Mouse (Mus musculus) urinary bladder, adult 18-20 months (tissue): ENCODE measurements at regions not wholly inside any gene's neighbourhood (a gene's known extent, or its start where the extent isn't known, plus 50 kb on each side); places are given as distances from the start of the nearest gene placed in this dataset.

Experiments
- DNase-seq, 2 experiments: peaks; one replicate each; pipeline ENCODE4 v3.0.0; 2022; ENCODE audit warnings: low spot score in 2 of 2, mixed read lengths in 2 of 2

- DNase-seq: no peak
These were observed 70.3 kb downstream of the Matn1 start for GRCm38 (mm10) chr4:131014301-131015081.

GRCm38 (mm10) chr4:131015156-131015555 lies 71.0 kb downstream of the Matn1 start:
- no peak for DNase-seq

- DNase-seq: no peak
These were observed 79.4 kb downstream of the Matn1 start for GRCm38 (mm10) chr4:131023601-131024000.

- DNase-seq: no peak
These were observed 92.1 kb downstream of the Matn1 start for GRCm38 (mm10) chr4:131036292-131036691.

- no peak for DNase-seq
These were observed 93.0 kb downstream of the Matn1 start for GRCm38 (mm10) chr4:131037179-131037578.

GRCm38 (mm10) chr4:131039686-131040085 lies 95.5 kb downstream of the Matn1 start:
- no peak for DNase-seq

- peak in 1 of 2 experiments; percentile 32 for DNase-seq
These were observed 97.0 kb downstream of the Matn1 start for GRCm38 (mm10) chr4:131041210-131041609.

- no peak for DNase-seq
These were observed 101.9 kb downstream of the Matn1 start for GRCm38 (mm10) chr4:131046101-131046500.

- no peak for DNase-seq
These were observed 102.9 kb downstream of the Matn1 start for GRCm38 (mm10) chr4:131046969-131047650.

- DNase-seq: no peak
These were observed 112.1 kb downstream of the Matn1 start for GRCm38 (mm10) chr4:131056293-131056692.

GRCm38 (mm10) chr4:131059572-131059971 lies 115.4 kb downstream of the Matn1 start:
- no peak for DNase-seq

- no peak for DNase-seq
These were observed 116.1 kb downstream of the Matn1 start for GRCm38 (mm10) chr4:131060191-131060680.

- no peak for DNase-seq
These were observed 116.5 kb downstream of the Matn1 start for GRCm38 (mm10) chr4:131060706-131061105.

GRCm38 (mm10) chr4:131062592-131062991 lies 118.4 kb downstream of the Matn1 start:
- DNase-seq: no peak

GRCm38 (mm10) chr4:131066186-131066939 lies 122.2 kb downstream of the Matn1 start:
- DNase-seq: no peak

GRCm38 (mm10) chr4:131070566-131070965 lies 126.4 kb downstream of the Matn1 start:
- DNase-seq: no peak

GRCm38 (mm10) chr4:131072623-131073022 lies 128.4 kb downstream of the Matn1 start:
- no peak for DNase-seq

GRCm38 (mm10) chr4:131073420-131073819 lies 129.2 kb downstream of the Matn1 start:
- DNase-seq: no peak

- DNase-seq: no peak
These were observed 131.2 kb downstream of the Matn1 start for GRCm38 (mm10) chr4:131075326-131075932.

GRCm38 (mm10) chr4:131076628-131077027 lies 132.4 kb downstream of the Matn1 start:
- no peak for DNase-seq

GRCm38 (mm10) chr4:131080113-131080512 lies 135.9 kb downstream of the Matn1 start:
- no peak for DNase-seq

- DNase-seq: no peak
These were observed 139.2 kb downstream of the Matn1 start for GRCm38 (mm10) chr4:131083405-131083804.
